Mouse (Mus musculus): ENCODE measurements around the gene Emp1. TPM values are rescaled to one million over a fixed set of nuclear protein-coding genes. Genes with fewer than 3 reads are reported as not detected.

Emp1 gene
- polyA plus RNA-seq, 1 experiment from 2014 or later = 28.8 TPM

GRCm38 (mm10) chr6:135385738-135386459 is 23.6 kb downstream of the Emp1 start:
- ATAC-seq (ENCODE audit: insufficient number of reproducible peaks, insufficient read depth, low FRiP score, low read depth) = peak; percentile 90
- Histone ChIP-seq H3K4me1 (ENCODE audit: control insufficient read depth, insufficient read depth, low read length) (peaks cover 4% of the 10 kb centered on the region; the same call in 1 of the 2 replicates), H3K9me3 (ENCODE audit: control insufficient read depth, low read depth, low read length) (no peaks in the 10 kb centered on the region; the same call in 1 of the 2 replicates), H3K36me3 (ENCODE audit: control insufficient read depth, insufficient read depth, low read length) (peaks cover 10% of the 10 kb centered on the region; the same call in 1 of the 2 replicates), H3K27ac (ENCODE audit: low read length) (peak overlapping the region; percentile 1), H3K27me3 (ENCODE audit: control insufficient read depth, insufficient read depth, low read length) (no peaks in the 10 kb centered on the region), H3K9ac (replicated peaks; ENCODE audit: low read depth, low read length) (no peak overlapping the region), H3K4me3 (ENCODE audit: low read depth, low read length) (no peak overlapping the region), H3K4me2 (replicated peaks; ENCODE audit: low read depth, low read length) (no peak overlapping the region)
- WGBS = 55% methylated on average over 8 of the region's 8 CpGs

GRCm38 (mm10) chr6:135387653-135388052 is 25.3 kb downstream of the Emp1 start:
- no peak overlapping the region for H3K4me3 ChIP-seq (ENCODE audit: low read depth, low read length)
- H3K27ac ChIP-seq (ENCODE audit: low read length) = no peak overlapping the region
- WGBS = 95% methylated on average over 1 of the region's 1 CpGs
- peaks cover 4% of the 10 kb centered on the region; the same call in 1 of the 2 replicates for H3K4me1 ChIP-seq (ENCODE audit: control insufficient read depth, insufficient read depth, low read length)
- H3K9ac ChIP-seq (replicated peaks; ENCODE audit: low read depth, low read length) = no peak overlapping the region
- no peaks in the 10 kb centered on the region for H3K27me3 ChIP-seq (ENCODE audit: control insufficient read depth, insufficient read depth, low read length)
- H3K36me3 ChIP-seq (ENCODE audit: control insufficient read depth, insufficient read depth, low read length) = 0 out of 2 replicates have a peak, but pooled peaks cover 2% of the 10 kb centered on the region
- H3K4me2 ChIP-seq (replicated peaks; ENCODE audit: low read depth, low read length) = no peak overlapping the region
- no peak for ATAC-seq (ENCODE audit: insufficient number of reproducible peaks, insufficient read depth, low FRiP score, low read depth)
- no peaks in the 10 kb centered on the region for H3K9me3 ChIP-seq (ENCODE audit: control insufficient read depth, low read depth, low read length)

GRCm38 (mm10) chr6:135388711-135389110 is 26.4 kb downstream of the Emp1 start:
- peaks cover 4% of the 10 kb centered on the region; the same call in 1 of the 2 replicates for H3K4me1 ChIP-seq (ENCODE audit: control insufficient read depth, insufficient read depth, low read length)
- H3K9ac ChIP-seq (replicated peaks; ENCODE audit: low read depth, low read length) = no peak overlapping the region
- no peak overlapping the region for H3K4me2 ChIP-seq (replicated peaks; ENCODE audit: low read depth, low read length)
- no peak overlapping the region for H3K4me3 ChIP-seq (ENCODE audit: low read depth, low read length)
- 0 out of 2 replicates have a peak, but pooled peaks cover under 1% of the 10 kb centered on the region for H3K36me3 ChIP-seq (ENCODE audit: control insufficient read depth, insufficient read depth, low read length)
- no peaks in the 10 kb centered on the region for H3K27me3 ChIP-seq (ENCODE audit: control insufficient read depth, insufficient read depth, low read length)
- H3K9me3 ChIP-seq (ENCODE audit: control insufficient read depth, low read depth, low read length) = no peaks in the 10 kb centered on the region
- no peak for ATAC-seq (ENCODE audit: insufficient number of reproducible peaks, insufficient read depth, low FRiP score, low read depth)
- no peak overlapping the region for H3K27ac ChIP-seq (ENCODE audit: low read length)
- WGBS = 63% methylated on average over 8 of the region's 8 CpGs

GRCm38 (mm10) chr6:135390398-135390797 is 28.1 kb downstream of the Emp1 start:
- Histone ChIP-seq H3K4me2 (replicated peaks; ENCODE audit: low read depth, low read length) (no peak overlapping the region), H3K4me1 (ENCODE audit: control insufficient read depth, insufficient read depth, low read length) (peaks cover 4% of the 10 kb centered on the region; the same call in 1 of the 2 replicates), H3K27me3 (ENCODE audit: control insufficient read depth, insufficient read depth, low read length) (no peaks in the 10 kb centered on the region), H3K4me3 (ENCODE audit: low read depth, low read length) (no peak overlapping the region), H3K9ac (replicated peaks; ENCODE audit: low read depth, low read length) (no peak overlapping the region), H3K9me3 (ENCODE audit: control insufficient read depth, low read depth, low read length) (no peaks in the 10 kb centered on the region), H3K36me3 (ENCODE audit: control insufficient read depth, insufficient read depth, low read length) (no peaks in the 10 kb centered on the region), H3K27ac (ENCODE audit: low read length) (no peak overlapping the region)
- 44% methylated on average over 3 of the region's 3 CpGs for WGBS
- no peak for ATAC-seq (ENCODE audit: insufficient number of reproducible peaks, insufficient read depth, low FRiP score, low read depth)

- Histone ChIP-seq H3K4me1 (ENCODE audit: control insufficient read depth, insufficient read depth, low read length) (no peaks in the 10 kb centered on the region), H3K9ac (replicated peaks; ENCODE audit: low read depth, low read length) (no peak overlapping the region), H3K4me3 (ENCODE audit: low read depth, low read length) (no peak overlapping the region), H3K27ac (ENCODE audit: low read length) (no peak overlapping the region), H3K9me3 (ENCODE audit: control insufficient read depth, low read depth, low read length) (no peaks in the 10 kb centered on the region), H3K27me3 (ENCODE audit: control insufficient read depth, insufficient read depth, low read length) (no peaks in the 10 kb centered on the region), H3K4me2 (replicated peaks; ENCODE audit: low read depth, low read length) (no peak overlapping the region), H3K36me3 (ENCODE audit: control insufficient read depth, insufficient read depth, low read length) (no peaks in the 10 kb centered on the region)
- WGBS = 75% methylated on average over 8 of the region's 8 CpGs
- ATAC-seq (ENCODE audit: insufficient number of reproducible peaks, insufficient read depth, low FRiP score, low read depth) = no peak
Observed at GRCm38 (mm10) chr6:135395375-135395774, 33.0 kb downstream of the Emp1 start.

GRCm38 (mm10) chr6:135397089-135397488 is 34.7 kb downstream of the Emp1 start:
- H3K36me3 ChIP-seq (ENCODE audit: control insufficient read depth, insufficient read depth, low read length) = no peaks in the 10 kb centered on the region
- no peaks in the 10 kb centered on the region for H3K9me3 ChIP-seq (ENCODE audit: control insufficient read depth, low read depth, low read length)
- no peak overlapping the region for H3K4me2 ChIP-seq (replicated peaks; ENCODE audit: low read depth, low read length)
- no peak overlapping the region for H3K9ac ChIP-seq (replicated peaks; ENCODE audit: low read depth, low read length)
- no peak overlapping the region for H3K27ac ChIP-seq (ENCODE audit: low read length)
- H3K4me1 ChIP-seq (ENCODE audit: control insufficient read depth, insufficient read depth, low read length) = no peaks in the 10 kb centered on the region
- H3K27me3 ChIP-seq (ENCODE audit: control insufficient read depth, insufficient read depth, low read length) = no peaks in the 10 kb centered on the region
- no peak for ATAC-seq (ENCODE audit: insufficient number of reproducible peaks, insufficient read depth, low FRiP score, low read depth)
- 77% methylated on average over 4 of the region's 4 CpGs for WGBS
- no peak overlapping the region for H3K4me3 ChIP-seq (ENCODE audit: low read depth, low read length)

- no peak overlapping the region for H3K9ac ChIP-seq (replicated peaks; ENCODE audit: low read depth, low read length)
Observed at GRCm38 (mm10) chr6:135397788-135398187, 35.4 kb downstream of the Emp1 start.

GRCm38 (mm10) chr6:135398801-135399200 is 36.5 kb downstream of the Emp1 start:
- Histone ChIP-seq H3K27ac (ENCODE audit: low read length) (no peak overlapping the region), H3K27me3 (ENCODE audit: control insufficient read depth, insufficient read depth, low read length) (no peaks in the 10 kb centered on the region), H3K9ac (replicated peaks; ENCODE audit: low read depth, low read length) (no peak overlapping the region), H3K4me3 (ENCODE audit: low read depth, low read length) (no peak overlapping the region), H3K9me3 (ENCODE audit: control insufficient read depth, low read depth, low read length) (no peaks in the 10 kb centered on the region), H3K4me2 (replicated peaks; ENCODE audit: low read depth, low read length) (no peak overlapping the region), H3K36me3 (ENCODE audit: control insufficient read depth, insufficient read depth, low read length) (no peaks in the 10 kb centered on the region), H3K4me1 (ENCODE audit: control insufficient read depth, insufficient read depth, low read length) (no peaks in the 10 kb centered on the region)
- 66% methylated on average over 5 of the region's 5 CpGs for WGBS
- no peak for ATAC-seq (ENCODE audit: insufficient number of reproducible peaks, insufficient read depth, low FRiP score, low read depth)

More at GRCm38 (mm10) chr6:135397788-135398187, 35.4 kb downstream of the Emp1 start:
- Histone ChIP-seq H3K4me3 (ENCODE audit: low read depth, low read length) (no peak overlapping the region), H3K27ac (ENCODE audit: low read length) (no peak overlapping the region), H3K4me1 (ENCODE audit: control insufficient read depth, insufficient read depth, low read length) (no peaks in the 10 kb centered on the region), H3K9me3 (ENCODE audit: control insufficient read depth, low read depth, low read length) (no peaks in the 10 kb centered on the region), H3K27me3 (ENCODE audit: control insufficient read depth, insufficient read depth, low read length) (no peaks in the 10 kb centered on the region), H3K36me3 (ENCODE audit: control insufficient read depth, insufficient read depth, low read length) (no peaks in the 10 kb centered on the region), H3K4me2 (replicated peaks; ENCODE audit: low read depth, low read length) (no peak overlapping the region)
- WGBS = 81% methylated on average over 8 of the region's 8 CpGs
- no peak for ATAC-seq (ENCODE audit: insufficient number of reproducible peaks, insufficient read depth, low FRiP score, low read depth)

All from stomach, embryonic 14.5 days (tissue).